ENCODE assay signal across 16 mouse cellular contexts in the genomic region with DNA sequence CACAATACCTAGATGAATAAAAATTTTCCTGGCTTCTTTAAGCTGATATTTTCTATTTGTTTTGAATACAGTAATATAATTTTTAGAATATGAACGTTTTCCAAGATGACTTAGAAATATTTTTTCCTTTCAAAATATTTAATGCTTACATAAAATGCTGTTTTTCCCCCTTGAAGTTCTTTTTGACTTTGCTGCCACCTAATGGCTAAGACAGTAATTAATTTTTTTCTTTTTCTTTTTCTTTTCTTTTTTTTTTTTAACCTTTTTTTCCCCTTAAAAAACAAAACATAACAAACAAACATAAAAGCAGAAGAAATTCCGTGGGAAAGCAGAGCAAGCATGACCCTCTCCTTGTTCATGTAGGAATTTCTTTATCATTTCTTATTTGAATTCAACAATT.
DNase-seq lines count a peak whose midpoint lies in the region; ATAC-seq and TF ChIP-seq lines count a peak whose summit lies in the region.
"Had no signal": no experiment of that assay in that cellular context is flagged by ENCODE, and none has a peak within 500 bp of the region (broad histone marks: within the 10 kb centered on the region; RNA-seq: fewer than 3 reads in every experiment).

No protein-coding gene starts in this region.

- 0% methylated on average over 2 of the region's 2 CpGs for WGBS in kidney, postnatal 0 days

- no peak for ATAC-seq in kidney, postnatal 0 days (replicated peaks; ENCODE audit: low FRiP score, low read depth)
- ATAC-seq: intestine, embryonic 16.5 days; midbrain, embryonic 16.5 days had no signal

- no peaks in the 10 kb centered on the region for H3K9me3 ChIP-seq in kidney, postnatal 0 days (replicated peaks; ENCODE audit: low read length)
- H3K9me3 ChIP-seq: heart, embryonic 15.5 days had no signal

- H3K4me1 ChIP-seq in kidney, postnatal 0 days (replicated peaks; ENCODE audit: insufficient read depth, low read length) = no peaks in the 10 kb centered on the region
- H3K4me1 ChIP-seq: heart, embryonic 15.5 days had no signal

- H3K27ac ChIP-seq in kidney, postnatal 0 days = no peak overlapping the region
- H3K27ac ChIP-seq: heart, embryonic 15.5 days had no signal

- H3K36me3 ChIP-seq in kidney, postnatal 0 days (ENCODE audit: insufficient read depth, low read length) = no peaks in the 10 kb centered on the region
- H3K36me3 ChIP-seq: heart, embryonic 15.5 days had no signal

- TF ChIP-seq CTCF in kidney, postnatal 0 days (IDR thresholded peaks at IDR 0.05; ENCODE audit: low read depth) = peak; percentile 60

- no peaks in the 10 kb centered on the region for H3K27me3 ChIP-seq in kidney, postnatal 0 days (ENCODE audit: insufficient read depth, low read length)
- H3K27me3 ChIP-seq: heart, embryonic 15.5 days had no signal

- no peak overlapping the region for H3K9ac ChIP-seq in kidney, postnatal 0 days (ENCODE audit: low read depth, low read length)
- H3K9ac ChIP-seq: heart, embryonic 15.5 days had no signal

- peak; percentile 8 for DNase-seq in embryo, embryonic 11 days
- DNase-seq in embryo, embryonic 10 days (ENCODE audit: low spot score) = no peak
- DNase-seq in kidney, postnatal 0 days (ENCODE audit: low spot score) = peak; percentile 53
- no peak for DNase-seq in kidney, postnatal 4 days
- peak; percentile 10 for DNase-seq in A20 (ENCODE audit: low read depth, low spot score)
- peak; percentile 7 for DNase-seq in c-Kit-positive CD71-negative TER-119-negative erythroid progenitor cells, embryonic 14.5 days (ENCODE audit: low read depth)
- no peak for DNase-seq in Muller cell, postnatal 12 days (ENCODE audit: inconsistent ontology term)
- DNase-seq in spleen, postnatal 14 days (ENCODE audit: low spot score in 2 of 2) = no peak
- DNase-seq: cerebellum, postnatal 14 days; kidney, postnatal 36 days; lung, postnatal 14 days; right cerebral cortex, adult 18-20 months had no signal

- H3K4me2 ChIP-seq in kidney, postnatal 0 days (ENCODE audit: low read length) = no peak overlapping the region
- H3K4me2 ChIP-seq: heart, embryonic 15.5 days; liver, embryonic 11.5 days had no signal

- no peak overlapping the region for H3K4me3 ChIP-seq in kidney, postnatal 0 days (replicated peaks; ENCODE audit: low read depth, low read length)
- H3K4me3 ChIP-seq: heart, embryonic 15.5 days had no signal

Comparison
In these comparisons a context has a peak if more than half of its experiments do, and no peak if none do; other contexts are left out.
1. DNase-seq: peak in embryo, embryonic 11 days (single experiment), kidney, postnatal 0 days (single experiment), A20 (single experiment) and c-Kit-positive CD71-negative TER-119-negative erythroid progenitor cells, embryonic 14.5 days (single experiment); none in embryo, embryonic 10 days (single experiment), kidney, postnatal 4 days (0 of 2), Muller cell, postnatal 12 days (single experiment) and spleen, postnatal 14 days (0 of 2).